Mouse (Mus musculus) c-Kit-positive CD71-positive TER-119-negative erythroid progenitor cells, embryonic 14.5 days (primary cell): Measurements from ENCODE around the gene Slc22a1.

Experiments
- DNase-seq: peaks from one replicate; pipeline ENCODE4 v3.0.0-alpha.2; 2013; ENCODE audit warnings: low read depth

Slc22a1 gene

DNA sequence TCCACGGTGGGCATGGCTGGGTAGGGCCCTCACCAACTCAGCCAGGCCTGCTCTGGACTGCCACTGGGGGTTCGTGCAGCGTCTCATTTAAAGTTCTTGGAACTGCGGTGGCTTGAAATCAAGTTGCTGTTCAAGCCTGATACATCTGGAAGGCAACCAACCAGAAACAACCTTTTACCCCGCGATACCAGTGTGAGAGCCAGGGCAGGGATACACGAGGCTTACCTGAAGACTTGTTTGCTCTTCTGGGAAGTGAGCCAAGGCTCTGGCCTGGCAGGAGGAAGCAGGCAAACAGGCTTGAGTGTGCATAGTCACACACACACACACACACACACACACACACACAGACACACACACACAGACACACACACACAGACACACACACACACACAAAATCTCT is at the start of gene Slc22a1:
Gene Slc22a1, minus strand, starts transcription at position 184 of the 400 bp plus-strand sequence.
- DNase-seq: no peak

DNA sequence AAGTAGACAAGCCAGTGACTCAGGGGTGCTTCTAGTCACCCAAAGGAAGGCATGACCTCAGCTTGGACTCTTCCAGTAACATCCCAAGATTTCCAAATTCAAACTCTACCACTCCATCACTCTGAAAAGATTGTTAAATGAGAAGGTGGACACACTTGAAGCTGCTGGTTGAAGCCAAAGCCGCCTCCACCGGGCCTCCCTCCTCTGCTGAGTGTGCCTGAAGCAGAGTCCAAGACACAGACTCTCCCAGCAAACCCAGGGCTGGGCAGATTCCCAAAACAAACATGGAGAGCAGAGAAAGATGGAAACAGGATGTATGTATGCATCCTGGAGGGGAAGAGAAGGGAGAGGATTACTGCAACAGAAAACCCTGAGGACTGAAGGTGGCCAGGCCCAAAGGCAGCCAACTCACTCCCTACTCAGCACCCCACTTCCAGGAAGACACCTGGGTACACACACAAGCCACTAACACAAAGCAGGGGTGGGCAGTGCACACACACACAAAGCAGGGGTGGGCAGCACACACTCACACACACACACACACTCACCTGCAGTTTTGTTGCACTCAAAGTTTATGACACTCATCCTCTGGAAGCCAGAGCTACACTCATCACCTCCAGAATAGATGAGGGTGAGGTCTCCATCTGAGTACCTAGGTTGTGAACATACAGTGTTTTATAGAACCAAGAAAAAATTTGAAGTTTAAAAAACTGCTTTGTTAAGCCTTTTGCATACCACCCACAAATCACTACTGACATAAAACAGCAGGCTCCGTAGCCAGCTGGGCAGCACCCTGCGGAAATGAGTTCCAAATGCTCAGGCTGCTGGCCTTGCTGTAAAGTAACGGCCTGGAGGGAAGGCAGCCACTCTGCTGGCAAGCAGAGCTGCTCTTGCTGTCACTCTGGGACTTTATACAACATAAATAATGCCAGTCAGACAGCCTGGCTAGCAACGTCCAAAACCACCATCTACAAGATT is 49.4 kb upstream of the Slc22a1 start:
- DNase-seq: no peak

DNA sequence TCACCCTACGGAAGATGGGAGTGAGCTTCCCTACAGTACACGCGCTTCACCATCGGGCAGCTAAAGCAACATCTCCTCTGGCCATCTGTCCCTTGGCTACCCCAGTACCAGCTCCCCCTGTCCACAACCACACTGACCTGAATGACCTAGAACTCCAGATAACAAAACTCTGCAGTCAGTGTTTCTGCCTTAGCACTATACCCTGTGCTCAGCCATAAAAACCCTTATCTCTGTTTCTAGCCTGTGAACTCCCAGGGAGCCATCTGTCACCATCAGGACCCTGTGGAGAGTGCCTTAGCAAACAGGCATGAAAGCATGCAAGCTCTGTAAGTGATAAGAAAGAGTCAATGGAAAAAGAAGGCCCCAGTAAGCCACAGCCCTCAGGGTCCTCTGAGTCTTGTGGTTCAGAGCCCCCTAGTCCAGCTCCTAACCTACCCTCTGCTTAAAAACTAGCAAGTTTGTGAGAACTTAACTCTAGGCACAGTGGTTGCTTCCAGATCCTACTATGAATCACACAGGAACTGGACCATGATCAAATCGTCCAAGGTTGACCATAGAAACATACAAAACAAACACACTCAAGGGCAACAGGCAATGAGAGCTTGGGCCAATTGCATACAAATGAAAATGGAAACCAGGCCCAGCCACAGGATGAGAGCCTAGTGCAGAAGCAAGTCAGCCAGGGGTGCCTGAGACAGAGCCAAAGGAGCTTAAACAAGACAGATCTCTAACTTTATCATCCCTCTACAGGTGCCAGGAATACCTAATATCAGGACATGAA is 48.5 kb upstream of the Slc22a1 start:
- no peak for DNase-seq

DNA sequence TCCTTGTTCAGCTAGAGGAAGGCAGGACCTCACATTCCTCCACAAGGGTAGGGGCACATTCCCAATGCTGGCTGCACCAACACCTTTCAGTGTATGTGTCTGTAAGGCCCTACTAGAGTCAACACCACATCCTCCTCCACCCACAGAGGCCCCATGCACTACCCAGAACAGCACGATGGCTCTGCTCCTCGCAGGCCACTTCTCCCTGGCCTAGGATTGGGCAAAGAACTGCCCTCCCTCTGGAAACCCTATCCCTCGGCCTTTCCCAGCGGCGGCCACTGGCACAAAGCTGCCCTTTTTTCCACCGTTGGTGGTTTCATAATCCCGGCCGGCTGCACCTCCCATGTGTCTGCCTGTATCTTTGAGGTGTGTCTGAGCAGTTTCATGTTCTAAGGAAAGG is 47.0 kb upstream of the Slc22a1 start:
- DNase-seq: no peak

DNA sequence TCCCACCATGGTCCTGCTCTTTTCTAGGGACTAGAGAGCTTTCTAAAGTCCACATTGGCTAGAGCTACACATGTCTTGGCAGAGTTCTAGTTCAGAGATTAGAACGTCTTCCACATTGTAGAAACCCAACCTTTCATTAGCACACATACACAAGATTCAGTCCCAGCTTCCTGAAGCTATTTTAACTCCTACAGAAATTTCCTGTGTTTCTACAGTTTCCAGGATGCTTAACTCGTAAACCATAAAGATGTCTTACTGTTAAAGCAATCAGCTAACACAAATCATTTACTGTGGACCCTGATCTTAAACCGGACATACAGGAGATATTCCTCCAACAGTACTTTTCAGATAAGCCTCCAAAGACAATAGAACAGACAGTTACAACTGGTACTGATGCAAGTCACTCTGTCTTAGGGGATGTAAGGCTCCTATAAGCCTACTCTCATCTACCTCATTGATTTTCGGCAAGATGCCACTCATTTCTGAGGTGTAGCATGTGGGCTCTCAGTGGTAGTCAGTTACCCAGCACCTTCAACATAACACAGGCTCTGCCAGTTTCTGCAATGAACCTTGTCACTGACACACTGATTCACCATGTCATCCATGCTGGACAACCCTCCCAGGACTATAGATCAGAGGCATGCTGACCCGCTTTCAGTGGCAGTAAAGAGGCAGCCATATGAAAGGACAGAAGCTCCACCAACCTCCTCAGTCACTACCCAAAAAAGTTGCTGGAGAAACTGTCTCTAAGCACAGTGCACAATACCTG is 45.7 kb upstream of the Slc22a1 start:
- no peak for DNase-seq

DNA sequence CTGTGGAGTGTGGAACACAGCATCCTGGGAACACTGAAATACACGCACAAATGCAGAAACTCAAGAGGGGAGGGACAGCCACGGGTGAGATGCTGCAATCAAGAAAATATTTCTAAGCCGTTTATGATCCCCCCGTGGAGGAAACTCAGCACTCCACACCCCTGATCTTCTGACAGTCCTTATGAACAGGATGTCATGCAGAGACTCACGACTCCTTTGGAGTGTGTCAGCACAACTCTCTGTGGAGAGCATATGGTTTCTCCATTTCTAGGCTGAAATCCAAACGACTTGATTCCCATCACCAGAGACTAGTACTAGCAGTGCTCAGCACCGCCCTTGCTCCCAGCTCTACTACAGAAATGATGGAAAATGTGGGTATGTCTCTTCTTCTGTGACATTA is 42.6 kb upstream of the Slc22a1 start:
- no peak for DNase-seq

DNA sequence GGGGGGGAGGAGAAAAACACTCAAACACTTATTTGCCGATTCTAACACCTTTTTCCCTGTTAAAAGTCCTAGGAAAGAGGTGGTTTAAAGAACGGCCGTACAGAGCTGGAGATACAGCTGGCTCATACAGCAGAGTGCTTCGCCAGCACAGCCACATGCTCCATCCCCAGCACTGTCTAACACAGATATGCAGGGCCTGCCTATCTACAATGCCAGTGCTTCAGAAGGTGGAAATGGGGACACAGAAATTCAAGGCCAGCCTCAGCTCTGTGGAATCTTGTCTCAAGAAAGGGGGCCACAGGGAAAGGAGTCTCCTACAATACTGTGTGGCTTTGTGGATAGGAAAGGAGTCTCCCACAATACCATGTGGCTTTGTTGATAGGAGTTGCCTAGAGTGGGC is 41.8 kb upstream of the Slc22a1 start:
- no peak for DNase-seq

DNA sequence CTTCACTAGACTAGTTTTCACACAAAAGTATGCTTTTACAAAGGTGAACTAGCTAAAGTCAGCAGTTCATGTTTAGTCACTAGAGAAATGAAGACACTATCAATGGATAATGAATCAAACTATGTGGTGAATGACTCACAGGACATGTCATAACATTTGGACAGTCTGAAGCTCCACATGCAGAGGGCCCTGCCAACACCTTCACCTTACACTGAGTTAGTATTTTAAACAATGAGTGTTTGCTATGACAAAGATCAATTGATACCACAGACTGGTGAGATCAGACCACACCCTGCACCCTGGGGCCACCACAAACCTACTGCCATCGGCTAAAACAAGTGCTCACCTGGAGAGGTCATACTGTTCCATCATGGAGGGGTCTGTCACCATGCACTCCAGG is 39.4 kb upstream of the Slc22a1 start:
- no peak for DNase-seq

DNA sequence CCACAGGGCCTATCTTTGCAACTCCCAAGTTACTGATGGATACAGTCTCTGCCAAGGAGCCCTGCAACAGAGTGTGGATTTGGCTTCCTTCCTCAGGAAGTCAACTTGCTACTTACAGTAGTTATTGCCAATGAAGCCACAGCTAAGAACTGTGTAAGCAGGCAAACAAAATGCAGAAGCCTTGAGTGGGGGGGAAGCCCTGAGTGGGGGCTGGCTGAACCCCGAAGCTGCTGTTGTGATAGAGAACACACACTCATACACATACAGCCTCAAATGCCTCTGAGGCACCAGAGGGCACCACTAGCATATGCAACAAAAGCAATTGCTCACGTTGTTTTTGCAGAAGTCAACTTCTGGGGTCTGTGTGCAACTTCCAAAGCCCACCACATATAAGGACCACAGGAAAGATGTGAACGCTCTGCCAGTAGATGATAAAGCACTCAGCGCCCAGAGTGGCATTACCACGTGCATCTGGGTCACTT is 38.5 kb upstream of the Slc22a1 start:
- DNase-seq: no peak

DNA sequence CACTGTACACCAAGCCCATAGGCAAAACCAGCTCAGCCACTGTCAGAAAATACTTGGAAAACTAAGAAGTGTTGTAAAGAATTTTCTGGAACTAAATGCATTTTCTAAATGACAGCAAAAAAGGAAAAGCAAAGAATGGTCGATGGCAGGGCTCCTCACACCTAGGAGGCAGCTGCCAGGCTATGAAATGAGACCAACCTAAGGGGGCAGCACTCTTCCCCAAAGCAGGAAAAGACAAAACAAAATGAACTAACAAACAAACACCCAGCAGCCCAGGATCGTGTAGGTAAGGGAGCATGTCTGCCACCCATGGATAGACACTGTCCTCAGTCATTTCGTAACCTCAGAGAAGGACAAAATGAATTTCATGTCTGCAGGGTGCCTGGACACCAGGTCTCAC is 37.4 kb upstream of the Slc22a1 start:
- no peak for DNase-seq

DNA sequence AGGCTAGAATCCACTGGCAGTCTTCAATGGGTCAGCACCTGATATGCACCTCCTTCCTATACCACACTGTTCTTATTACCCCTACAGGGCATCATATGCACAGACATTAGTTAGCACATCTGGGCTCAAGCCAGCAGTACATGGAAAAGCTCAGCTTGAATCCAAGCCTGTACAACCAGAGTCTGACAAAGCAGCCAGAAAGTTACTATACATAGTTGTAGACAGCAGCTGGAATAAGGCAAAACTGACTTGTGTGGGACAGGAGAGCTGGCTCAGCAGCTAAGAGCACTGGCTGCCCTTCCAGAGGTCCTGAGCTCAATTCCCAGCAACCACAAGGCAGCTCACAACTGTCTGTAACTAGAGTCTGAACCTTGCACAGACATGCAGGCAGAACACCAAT is 36.6 kb upstream of the Slc22a1 start:
- DNase-seq: no peak

DNA sequence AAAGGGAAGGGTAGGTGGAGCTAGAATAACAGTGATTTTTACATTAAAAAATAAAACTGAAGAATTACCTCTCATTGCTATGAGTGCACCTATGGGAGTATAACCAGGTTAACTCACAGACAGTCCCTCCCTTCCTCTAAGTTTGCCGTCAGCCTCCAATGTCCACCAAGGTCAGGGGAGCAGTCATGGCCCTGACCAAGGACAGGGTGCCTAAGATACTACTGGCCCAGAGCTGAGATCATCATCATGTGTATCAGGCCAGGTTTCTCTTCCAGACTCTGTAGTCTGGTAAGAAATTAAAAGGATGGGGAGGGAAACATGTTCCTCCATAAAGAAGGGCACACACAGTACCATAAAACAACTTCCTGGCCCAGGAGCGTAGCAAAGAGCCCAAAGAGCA is 35.3 kb upstream of the Slc22a1 start:
- DNase-seq: no peak

DNA sequence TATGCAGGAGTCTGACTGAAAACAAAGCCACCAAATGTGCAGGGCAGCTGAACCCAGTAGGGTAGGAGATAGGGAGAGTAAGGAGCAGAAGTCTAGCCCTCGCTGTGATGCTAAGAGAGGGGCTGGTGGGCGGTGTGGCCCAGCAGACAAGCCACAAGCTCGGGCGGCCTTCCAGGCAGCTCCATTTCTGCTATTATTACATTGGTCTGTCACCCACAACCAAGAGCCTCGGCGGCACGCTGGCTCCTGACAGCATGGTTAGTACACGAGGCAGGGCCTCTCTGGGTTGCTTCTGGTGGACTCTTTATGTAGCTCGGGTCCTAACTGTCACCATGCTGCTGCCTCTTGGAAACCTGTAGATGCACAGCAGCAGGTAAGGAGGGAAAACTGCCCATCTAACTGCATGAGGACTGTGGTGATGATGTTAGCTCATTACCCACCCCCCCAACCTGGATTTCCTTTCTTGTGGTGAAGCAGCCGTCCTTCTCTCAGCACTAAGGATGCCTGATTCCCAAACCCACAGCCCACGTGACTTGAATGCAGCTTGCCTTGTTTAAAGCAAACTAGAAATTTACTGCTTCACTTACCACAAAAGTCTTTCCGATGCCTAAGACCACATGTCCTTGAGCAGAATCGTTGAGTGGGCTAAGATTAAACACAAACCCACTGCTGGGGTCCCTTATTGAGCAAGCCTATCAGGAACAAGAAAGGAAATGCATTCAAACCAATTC is 34.6 kb upstream of the Slc22a1 start:
- no peak for DNase-seq

DNA sequence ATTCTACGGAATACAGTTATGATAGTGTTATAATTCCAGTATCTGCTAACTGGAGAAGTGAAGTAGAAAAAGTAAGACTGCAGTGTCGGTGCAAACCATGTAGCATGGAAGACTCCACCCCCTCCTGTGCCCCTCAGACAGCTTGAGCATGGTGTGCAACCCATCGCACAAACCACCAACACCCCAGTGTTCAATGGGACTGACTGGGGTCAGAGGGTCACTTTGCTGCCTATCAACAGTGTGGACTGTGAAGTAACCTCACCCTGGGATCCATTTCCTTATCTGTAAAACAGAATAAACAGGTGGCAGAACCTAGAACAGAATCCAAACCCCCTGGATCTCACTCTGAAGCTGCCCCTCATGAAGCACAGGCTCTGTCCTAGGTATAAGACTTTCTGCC is 32.8 kb upstream of the Slc22a1 start:
- DNase-seq: no peak

DNA sequence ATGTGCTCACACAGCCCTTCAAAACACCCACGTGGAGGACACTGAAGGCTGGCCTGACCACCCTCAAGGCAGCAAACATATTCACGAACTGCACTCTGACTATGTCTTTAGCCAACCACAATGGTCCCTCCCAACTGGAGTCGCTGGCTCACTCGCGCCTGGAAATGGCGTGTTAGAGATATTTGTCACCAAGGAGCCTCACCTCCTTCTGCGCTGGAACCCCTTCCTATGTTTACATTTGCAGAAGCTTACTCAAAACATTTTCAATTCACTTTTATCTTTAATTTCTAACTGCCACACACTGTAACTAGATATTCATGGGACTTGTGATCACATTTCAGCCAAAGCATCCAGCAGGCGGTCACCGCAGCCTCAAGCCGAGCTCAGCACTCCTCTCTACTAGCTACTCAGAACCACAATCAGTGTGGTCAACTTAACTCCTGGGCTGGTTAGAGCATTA is 31.0 kb upstream of the Slc22a1 start:
- DNase-seq: no peak

DNA sequence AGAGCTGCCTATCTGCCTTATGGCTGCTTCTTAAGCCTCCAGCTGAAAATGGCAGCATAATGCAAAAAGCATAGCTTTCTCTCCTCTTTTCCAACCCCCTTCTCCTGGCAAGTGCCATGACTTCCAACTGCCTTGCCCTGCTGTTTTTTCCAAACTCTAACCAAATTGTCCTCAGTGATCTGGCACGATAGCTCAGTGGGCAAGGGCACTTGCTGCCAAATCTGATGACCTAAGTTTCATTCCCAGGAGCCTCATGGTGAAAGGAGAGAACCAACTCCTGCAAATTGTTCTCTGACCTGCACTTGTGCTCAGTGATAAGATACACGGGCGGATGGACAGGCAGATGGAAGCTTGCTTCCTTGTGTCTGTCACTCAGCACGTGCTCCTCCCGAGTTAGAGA is 27.3 kb upstream of the Slc22a1 start:
- DNase-seq: no peak

DNA sequence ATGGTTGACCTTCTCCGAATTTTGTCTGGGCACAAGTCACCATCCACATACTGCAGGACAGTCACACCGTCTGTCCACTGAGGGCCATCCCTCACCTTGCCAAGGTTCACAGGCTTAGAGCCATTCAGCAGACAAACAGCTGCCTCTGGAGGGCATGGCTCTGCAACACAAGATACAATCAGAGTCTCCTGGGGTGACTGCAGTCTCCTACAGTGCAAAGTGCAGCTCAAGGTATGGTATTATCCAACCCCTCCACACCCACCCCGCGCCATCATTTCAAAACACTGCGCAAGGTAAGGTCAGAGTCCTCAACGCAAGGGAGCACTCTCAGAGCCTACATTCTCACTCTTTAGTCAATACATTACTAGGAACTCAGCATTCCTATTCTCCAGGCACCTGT is 24.7 kb upstream of the Slc22a1 start:
- DNase-seq: no peak

DNA sequence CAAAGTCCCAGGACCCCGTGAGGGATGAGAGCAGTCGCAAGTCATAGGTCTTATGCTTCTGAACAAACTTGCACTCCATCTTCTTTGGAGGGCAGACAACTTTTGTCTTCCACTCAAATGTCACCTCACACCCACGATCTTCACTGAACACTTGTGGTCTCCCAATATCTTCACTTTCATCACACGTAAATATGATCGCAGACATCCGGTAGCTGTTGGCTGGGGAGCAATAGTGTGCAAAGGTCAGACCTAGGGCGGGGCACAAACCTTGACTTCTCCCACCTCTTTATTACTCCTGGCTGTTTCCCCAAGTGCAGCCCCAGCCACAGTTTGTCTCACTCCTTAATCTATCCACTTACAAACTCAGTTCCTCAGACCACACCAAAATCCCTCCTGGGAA is 16.3 kb upstream of the Slc22a1 start:
- DNase-seq: no peak

DNA sequence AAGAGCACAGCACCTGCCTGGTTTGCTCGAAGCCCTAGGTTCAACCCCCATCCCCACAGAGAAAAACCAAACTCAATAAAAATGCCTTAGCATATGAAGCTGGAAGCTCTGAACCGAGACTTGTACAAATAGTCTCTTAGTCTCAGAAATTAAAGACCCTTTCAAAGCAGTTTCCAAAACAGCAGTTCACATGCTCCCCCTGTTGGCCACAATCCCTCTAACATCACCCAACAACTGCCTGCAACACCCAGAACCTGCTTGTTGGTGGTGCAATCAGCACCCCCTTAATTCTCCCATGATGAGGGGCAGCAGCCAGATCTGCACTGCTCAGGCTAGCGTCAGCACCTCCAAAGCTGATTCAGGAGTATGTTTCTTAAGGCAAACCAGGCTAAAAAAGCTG is 13.9 kb upstream of the Slc22a1 start:
- DNase-seq: no peak

DNA sequence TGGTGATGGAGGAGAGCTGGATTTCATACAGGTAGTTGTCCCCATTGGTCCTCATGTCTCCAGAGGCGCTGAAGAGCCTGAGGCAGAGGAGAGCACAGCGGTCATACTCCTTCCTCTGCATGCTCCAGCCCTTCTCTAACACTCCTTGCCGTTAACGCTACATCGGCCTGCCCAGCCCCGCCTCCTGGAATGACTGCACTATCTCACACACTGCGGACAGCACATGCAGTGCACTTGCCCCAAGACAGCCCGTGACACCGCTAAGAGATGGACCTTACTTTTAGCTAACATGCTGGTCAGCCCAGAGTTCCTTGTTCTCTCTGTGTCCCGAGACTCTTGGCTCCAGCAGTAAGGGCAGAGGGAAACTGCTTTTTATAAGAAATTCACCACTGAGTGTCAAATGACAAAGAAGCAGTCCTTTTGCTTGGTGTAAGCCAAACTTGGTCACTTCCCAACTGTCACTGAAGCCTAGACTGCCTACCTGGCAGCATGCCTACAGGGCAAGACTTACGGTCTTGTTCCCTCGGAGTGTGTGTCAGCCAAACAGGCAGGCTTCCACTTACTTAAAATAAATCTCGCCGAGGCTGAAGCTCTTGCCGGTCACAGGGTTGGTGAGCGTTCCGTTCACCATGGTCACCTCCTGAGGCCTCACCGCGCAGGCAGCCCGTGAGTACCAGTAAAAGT is 12.9 kb upstream of the Slc22a1 start:
- no peak for DNase-seq
